Mouse (Mus musculus) liver, adult 2 months (tissue): Measurements from ENCODE around the gene Arhgef18.

Source experiments
- CTCF ChIP-seq: fragments of 200-500 bp; IDR thresholded peaks from 2 replicates; pipeline ENCODE4 v1.5.1; 2011; ENCODE audit warnings: low read depth, low read length, control low read depth
- POLR2A ChIP-seq: fragments of 200-500 bp; IDR thresholded peaks from 2 replicates; pipeline ENCODE4 v1.6.1; 2011; ENCODE audit warnings: low read length, control low read depth; ENCODE audit not compliant: insufficient read depth; ENCODE audit errors: extremely low read depth

DNA sequence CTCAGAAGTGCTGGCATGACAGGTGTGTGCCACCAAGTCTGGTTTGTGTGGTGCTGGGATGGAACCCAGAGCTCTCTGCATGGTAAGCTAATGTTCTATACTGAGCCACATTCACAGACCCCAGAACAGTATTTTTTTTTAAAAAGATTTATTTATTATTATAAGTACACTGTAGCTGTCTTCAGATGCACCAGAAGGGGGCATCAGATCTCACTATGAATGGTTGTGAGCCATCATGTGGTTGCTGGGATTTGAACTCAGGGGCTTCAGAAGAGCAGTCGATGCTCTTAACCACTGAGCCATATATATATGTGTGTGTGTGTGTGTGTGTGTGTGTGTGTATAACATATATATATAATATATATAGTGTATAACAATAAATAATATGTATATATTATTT is 76.0 kb downstream of the Arhgef18 start:
- no peak for TF ChIP-seq CTCF
- TF ChIP-seq POLR2A, result no peak
